Mouse (Mus musculus) heart, postnatal 14 days (tissue): ENCODE measurements at regions not wholly inside any gene's neighbourhood (a gene's known extent, or its start where the extent isn't known, plus 50 kb on each side); places are given as distances from the start of the nearest gene placed in this dataset.
"Not testable (repeated sequence)": the region's sequence is repeated elsewhere in the genome, so short reads cannot be mapped to it uniquely, and the experiment has no call there.

Experiments used
- DNase-seq, 2 experiments: peaks; one replicate each; pipeline ENCODE4 v3.0.0; 2021 to 2022
- intact Hi-C: fragments of 180-260 bp; cut with DNase I; formaldehyde crosslinking; loops from one replicate; pipeline ENCODE4 v1.15.1; 2025

GRCm38 (mm10) chr6:37691976-37692644 is 162.1 kb downstream of the Akr1d1 start:
- intact Hi-C loops: no loop called here
- DNase-seq: no peak

GRCm38 (mm10) chr6:37692758-37693157 is 162.8 kb downstream of the Akr1d1 start:
- intact Hi-C loops: no loop called here
- DNase-seq: no peak

GRCm38 (mm10) chr6:37696074-37696473 is 166.1 kb downstream of the Akr1d1 start:
- intact Hi-C loops: no loop called here
- DNase-seq: no peak

- intact Hi-C loops: no loop called here
These were observed 166.7 kb upstream of the Trim24 start for GRCm38 (mm10) chr6:37703946-37704345.

GRCm38 (mm10) chr6:37705733-37706145 is 164.9 kb upstream of the Trim24 start:
- no peak for DNase-seq
- intact Hi-C loops: no loop called here

More at GRCm38 (mm10) chr6:37703946-37704345, 166.7 kb upstream of the Trim24 start:
- DNase-seq: no peak

GRCm38 (mm10) chr6:37707671-37708070 is 162.9 kb upstream of the Trim24 start:
- intact Hi-C loops, DNase-seq: not testable (repeated sequence)

- no peak for DNase-seq
- intact Hi-C loops: no loop called here
These were observed 158.8 kb upstream of the Trim24 start for GRCm38 (mm10) chr6:37711766-37712165.

- DNase-seq: no peak
- intact Hi-C loops: no loop called here
These were observed 157.2 kb upstream of the Trim24 start for GRCm38 (mm10) chr6:37713411-37713810.

GRCm38 (mm10) chr6:37714223-37714928 is 156.2 kb upstream of the Trim24 start:
- intact Hi-C loops: no loop called here

GRCm38 (mm10) chr6:37721736-37722135 is 148.9 kb upstream of the Trim24 start:
- no peak for DNase-seq
- intact Hi-C loops: loop anchor here (5.0 kb wide), 2 partner anchors 119 to 146 kb away; no protein-coding TSS in a partner anchor

More at GRCm38 (mm10) chr6:37714223-37714928, 156.2 kb upstream of the Trim24 start:
- DNase-seq: no peak

- peak; percentile 23 to 68 for DNase-seq
- intact Hi-C loops: loop anchor here (5.0 kb wide), 2 partner anchors 121 to 144 kb away; no protein-coding TSS in a partner anchor
These were observed 147.3 kb upstream of the Trim24 start for GRCm38 (mm10) chr6:37723337-37723736.

GRCm38 (mm10) chr6:37724240-37724639 is 146.4 kb upstream of the Trim24 start:
- intact Hi-C loops: loop anchor here (5.0 kb wide), 2 partner anchors 122 to 143 kb away; no protein-coding TSS in a partner anchor

GRCm38 (mm10) chr6:37728621-37729020 is 142.0 kb upstream of the Trim24 start:
- intact Hi-C loops: no loop called here
- DNase-seq: no peak

More at GRCm38 (mm10) chr6:37724240-37724639, 146.4 kb upstream of the Trim24 start:
- DNase-seq: no peak

GRCm38 (mm10) chr6:37729165-37729564 is 141.4 kb upstream of the Trim24 start:
- intact Hi-C loops: no loop called here
- no peak for DNase-seq

GRCm38 (mm10) chr6:37730500-37731239 is 139.9 kb upstream of the Trim24 start:
- intact Hi-C loops: no loop called here
- no peak for DNase-seq

- intact Hi-C loops: no loop called here
- DNase-seq: peak; percentile 79 to 84
These were observed 138.2 kb upstream of the Trim24 start for GRCm38 (mm10) chr6:37732385-37732784.

- intact Hi-C loops: loop anchor here (5.0 kb wide), 2 partner anchors 133 to 137 kb away; partner anchors contain the start of gene Trim24
- DNase-seq: peak; percentile 19 to 40
These were observed 135.2 kb upstream of the Trim24 start for GRCm38 (mm10) chr6:37735288-37735961.

- DNase-seq: no peak
- intact Hi-C loops: loop anchor here (5.0 kb wide), 2 partner anchors 134 to 136 kb away; partner anchors contain the start of gene Trim24
These were observed 134.7 kb upstream of the Trim24 start for GRCm38 (mm10) chr6:37735962-37736297.

- intact Hi-C loops: loop anchor here (10.0 kb wide), 1 partner anchor 324 kb away; no protein-coding TSS in a partner anchor
- no peak for DNase-seq
These were observed 129.4 kb upstream of the Trim24 start for GRCm38 (mm10) chr6:37740982-37741889.
